Mouse (Mus musculus) stomach, embryonic 14.5 days (tissue): ENCODE measurements around the gene Rragd. TPM values are rescaled to one million over a fixed set of nuclear protein-coding genes. Genes with fewer than 3 reads are reported as not detected.

ENCODE experiments used
- ATAC-seq: fragments of 200-750 bp; cut with Nextera tagmentation; 2 replicates; pipeline ENCODE4 v1.8.0; 2017; ENCODE audit warnings: low read depth, moderate TSS enrichment; ENCODE audit not compliant: insufficient number of reproducible peaks, insufficient read depth, low FRiP score
- H3K27ac ChIP-seq: fragments of 300-500 bp; sonication (generic); 2 replicates; pipeline ENCODE4 v1.5.1; 2014; ENCODE audit warnings: mild to moderate bottlenecking, low read length, moderate library complexity, mixed read lengths
- H3K27me3 ChIP-seq: fragments of 300-500 bp; sonication (generic); 2 replicates; pipeline ENCODE4 v1.6.1; 2014; ENCODE audit warnings: low read length, control low read depth, mixed read lengths; ENCODE audit not compliant: control insufficient read depth, insufficient read depth
- H3K36me3 ChIP-seq: fragments of 300-500 bp; sonication (generic); 2 replicates; pipeline ENCODE4 v1.6.1; 2014; ENCODE audit warnings: mild to moderate bottlenecking, control low read depth, low read length, moderate library complexity, mixed read lengths; ENCODE audit not compliant: control insufficient read depth, insufficient read depth
- H3K4me1 ChIP-seq: fragments of 300-500 bp; sonication (generic); 2 replicates; pipeline ENCODE4 v1.6.1; 2014; ENCODE audit warnings: low read length, control low read depth, mixed read lengths; ENCODE audit not compliant: control insufficient read depth, insufficient read depth
- H3K4me2 ChIP-seq: fragments of 300-500 bp; sonication (generic); replicated peaks from 2 replicates; pipeline ENCODE4 v1.6.1; 2014; ENCODE audit warnings: low read depth, low read length, control low read depth
- H3K4me3 ChIP-seq: fragments of 300-500 bp; sonication (generic); 2 replicates; pipeline ENCODE4 v1.5.1; 2014; ENCODE audit warnings: low read depth, low read length, control low read depth
- H3K9ac ChIP-seq: fragments of 300-500 bp; sonication (generic); replicated peaks from 2 replicates; pipeline ENCODE4 v1.6.1; 2014; ENCODE audit warnings: low read depth, mild to moderate bottlenecking, control low read depth, low read length, moderate library complexity, mixed read lengths
- H3K9me3 ChIP-seq: fragments of 300-500 bp; sonication (generic); 2 replicates; pipeline ENCODE4 v1.6.1; 2016; ENCODE audit warnings: low read depth, low read length, control low read depth; ENCODE audit not compliant: control insufficient read depth
- WGBS: fragments of 180-500 bp; shearing (Covaris S2); extraction: QIAGEN DNeasy Blood & Tissue Kit; methylation state at CpG from one replicate; pipeline ENCODE4 v1.1.7; 2014; 5-methylcytosine and 5-hydroxymethylcytosine counted together
- polyA plus RNA-seq: library from polyadenylated mRNA; unstranded; fragments of >200 nt; fragmentation: Nextera tagmentation; extraction: Ambion mirVana; gene quantifications from 2 replicates; pipeline ENCODE4 v1.2.1, GENCODE M21; 2014

Rragd gene
- polyA plus RNA-seq, 1 experiment from 2014 or later, result 7.1 TPM

DNA sequence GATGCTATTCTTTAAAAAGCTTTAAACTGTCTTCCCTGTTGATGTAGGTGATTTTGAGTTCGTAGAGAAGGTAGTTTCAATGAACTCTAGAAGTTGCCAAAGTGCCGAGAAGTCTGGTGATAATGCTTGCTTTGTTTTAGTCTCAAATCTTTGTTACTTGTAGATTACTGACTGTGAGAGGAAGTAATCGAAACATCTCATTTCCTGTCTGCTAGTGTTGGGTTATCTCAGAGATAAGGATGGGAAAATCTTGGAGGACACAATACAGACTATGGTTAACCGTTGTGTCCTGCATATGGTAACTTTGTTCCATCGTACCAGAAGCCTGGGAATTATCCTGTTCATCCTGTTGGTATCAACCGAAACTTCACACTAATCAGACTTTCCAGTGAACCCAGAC, 50.7 kb downstream of the Rragd start:
- 70% methylated on average over 6 of the region's 6 CpGs for WGBS
- no peak for ATAC-seq

DNA sequence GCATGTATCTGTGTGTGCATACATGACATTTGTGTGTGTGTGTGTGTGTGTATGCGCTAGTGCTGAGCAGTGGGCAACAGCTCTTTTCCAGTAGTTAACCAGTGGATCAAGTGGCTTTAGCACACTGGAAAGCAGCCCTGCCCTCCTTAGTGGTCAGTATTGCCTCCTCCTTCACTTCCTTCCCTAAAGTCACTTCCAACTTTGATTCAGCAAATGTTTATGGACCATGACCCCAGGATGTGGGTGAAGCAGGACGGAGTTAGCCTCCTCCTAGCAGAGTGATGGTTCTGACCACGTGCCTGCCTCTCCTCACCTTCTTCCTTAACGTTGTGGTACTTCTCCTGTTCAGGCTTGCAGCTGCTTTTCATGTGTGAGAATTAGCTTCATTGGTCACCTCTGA, 57.0 kb downstream of the Rragd start:
- H3K4me1 ChIP-seq, result no peaks in the 10 kb centered on the region
- H3K27me3 ChIP-seq, result no peaks in the 10 kb centered on the region
- no peak overlapping the region for H3K4me2 ChIP-seq
- WGBS, result 80% methylated on average over 4 of the region's 4 CpGs
- ATAC-seq, result no peak
- H3K4me3 ChIP-seq, result no peak overlapping the region
- no peak overlapping the region for H3K27ac ChIP-seq
- H3K9me3 ChIP-seq, result peaks cover 4% of the 10 kb centered on the region; the same call in 1 of the 2 replicates
- H3K36me3 ChIP-seq, result peaks cover 53% of the 10 kb centered on the region
- H3K9ac ChIP-seq, result no peak overlapping the region

More for the DNA sequence above, 50.7 kb downstream of the Rragd start:
- peaks cover 4% of the 10 kb centered on the region; the same call in 1 of the 2 replicates for H3K9me3 ChIP-seq
- H3K9ac ChIP-seq, result no peak overlapping the region
- peaks cover 2% of the 10 kb centered on the region; the same call in 1 of the 2 replicates for H3K4me1 ChIP-seq
- H3K27ac ChIP-seq, result no peak overlapping the region
- no peaks in the 10 kb centered on the region for H3K27me3 ChIP-seq
- peaks cover 8% of the 10 kb centered on the region; the same call in 1 of the 2 replicates for H3K36me3 ChIP-seq
- no peak overlapping the region for H3K4me2 ChIP-seq
- H3K4me3 ChIP-seq, result no peak overlapping the region

DNA sequence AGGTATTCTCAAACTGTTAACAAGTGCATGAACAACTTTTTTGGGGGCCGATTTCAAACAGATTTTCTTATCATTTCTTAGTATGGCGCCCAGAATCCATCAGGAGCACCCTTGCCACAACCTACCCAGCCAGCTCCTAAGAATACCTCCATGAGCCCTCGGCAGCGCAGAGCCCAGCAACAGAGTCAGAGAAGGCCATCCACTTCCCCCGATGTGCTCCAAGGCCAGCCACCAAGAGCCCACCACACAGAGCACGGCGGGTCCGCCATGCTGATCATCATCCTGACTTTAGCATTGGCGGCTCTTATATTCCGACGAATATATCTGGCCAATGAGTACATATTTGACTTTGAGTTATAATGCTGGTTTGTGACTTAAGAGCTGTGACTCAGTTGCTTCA, 66.8 kb downstream of the Rragd start:
- ATAC-seq, result no peak
- Histone ChIP-seq H3K4me1 (no peaks in the 10 kb centered on the region), H3K9me3 (no peaks in the 10 kb centered on the region)

DNA sequence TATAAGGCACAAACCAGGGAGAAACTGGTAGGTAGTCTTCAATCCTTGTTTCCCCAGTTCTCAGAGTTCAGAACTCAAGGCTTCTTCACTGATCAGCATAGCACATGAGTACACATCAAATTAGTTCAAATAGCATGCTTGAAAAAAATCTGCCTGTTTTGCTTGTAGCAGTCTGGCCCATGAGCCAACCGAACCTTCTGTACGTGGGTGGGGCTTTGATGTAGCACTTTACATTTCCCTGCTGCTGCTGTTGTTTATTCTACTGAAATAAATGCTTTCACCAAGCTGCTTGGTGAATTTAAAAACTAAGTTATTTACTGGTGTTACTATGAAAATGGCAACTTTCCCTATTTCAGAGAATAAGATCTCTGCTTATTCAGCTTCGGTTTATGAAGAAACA, 69.2 kb downstream of the Rragd start:
- no peak overlapping the region for H3K9ac ChIP-seq

More for the DNA sequence above, 66.8 kb downstream of the Rragd start:
- no peak overlapping the region for H3K27ac ChIP-seq
- peaks cover 44% of the 10 kb centered on the region for H3K36me3 ChIP-seq
- no peaks in the 10 kb centered on the region for H3K27me3 ChIP-seq
- H3K4me2 ChIP-seq, result no peak overlapping the region
- H3K4me3 ChIP-seq, result no peak overlapping the region
- no peak overlapping the region for H3K9ac ChIP-seq
- WGBS, result 91% methylated on average over 11 of the region's 11 CpGs

DNA sequence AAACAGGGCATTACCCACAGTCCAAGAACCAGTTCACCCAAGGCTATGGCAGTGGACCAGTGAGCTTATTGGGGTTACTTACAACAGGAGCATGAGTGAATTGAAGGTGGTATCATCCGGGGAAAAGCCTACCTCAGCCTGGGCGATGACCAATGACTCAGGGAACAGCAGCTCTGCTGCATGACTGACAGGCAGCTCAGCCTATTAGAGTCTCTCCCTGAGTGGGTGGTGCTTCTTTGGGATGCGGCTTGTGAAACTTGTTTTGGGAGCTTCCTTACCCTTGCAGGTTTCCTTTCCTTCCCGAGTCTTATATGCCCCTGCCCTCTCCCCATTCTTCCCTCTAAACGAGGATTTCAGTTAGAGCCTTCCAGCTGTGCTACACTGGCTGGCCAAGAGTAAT, 69.8 kb downstream of the Rragd start:
- WGBS, result 86% methylated on average over 5 of the region's 5 CpGs
- Histone ChIP-seq H3K9me3 (no peaks in the 10 kb centered on the region), H3K4me3 (no peak overlapping the region), H3K36me3 (peaks cover 21% of the 10 kb centered on the region), H3K27me3 (no peaks in the 10 kb centered on the region), H3K4me1 (no peaks in the 10 kb centered on the region), H3K9ac (no peak overlapping the region), H3K27ac (no peak overlapping the region), H3K4me2 (no peak overlapping the region)
- no peak for ATAC-seq

More for the DNA sequence above, 69.2 kb downstream of the Rragd start:
- Histone ChIP-seq H3K9me3 (no peaks in the 10 kb centered on the region), H3K4me2 (no peak overlapping the region), H3K36me3 (peaks cover 22% of the 10 kb centered on the region), H3K27me3 (no peaks in the 10 kb centered on the region), H3K27ac (no peak overlapping the region), H3K4me3 (no peak overlapping the region), H3K4me1 (no peaks in the 10 kb centered on the region)
- ATAC-seq, result no peak
- WGBS, result 85% methylated on average over 3 of the region's 3 CpGs

DNA sequence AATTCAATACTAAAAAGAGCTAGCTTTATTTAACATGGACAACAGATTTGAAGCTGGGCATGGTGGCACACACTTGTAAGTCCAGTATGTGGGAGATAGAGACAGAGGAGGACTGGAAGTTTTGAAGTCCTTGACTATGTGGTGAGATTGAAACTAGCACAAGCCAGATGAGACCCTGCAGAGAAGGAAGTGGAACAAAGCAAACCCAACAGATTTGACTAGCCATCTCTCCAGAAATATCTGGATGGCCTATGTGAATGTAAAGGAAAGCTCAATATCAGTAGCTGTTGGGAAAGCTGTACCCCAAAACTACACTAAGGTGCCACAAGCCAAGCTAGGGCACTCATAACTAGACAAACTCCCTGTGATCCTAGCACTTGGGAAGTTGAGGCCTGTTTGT, 71.6 kb downstream of the Rragd start:
- Histone ChIP-seq H3K4me2 (no peak overlapping the region), H3K9ac (no peak overlapping the region), H3K27me3 (no peaks in the 10 kb centered on the region), H3K9me3 (no peaks in the 10 kb centered on the region), H3K4me3 (no peak overlapping the region), H3K36me3 (peaks cover 9% of the 10 kb centered on the region), H3K27ac (no peak overlapping the region), H3K4me1 (no peaks in the 10 kb centered on the region)
- no peak for ATAC-seq

DNA sequence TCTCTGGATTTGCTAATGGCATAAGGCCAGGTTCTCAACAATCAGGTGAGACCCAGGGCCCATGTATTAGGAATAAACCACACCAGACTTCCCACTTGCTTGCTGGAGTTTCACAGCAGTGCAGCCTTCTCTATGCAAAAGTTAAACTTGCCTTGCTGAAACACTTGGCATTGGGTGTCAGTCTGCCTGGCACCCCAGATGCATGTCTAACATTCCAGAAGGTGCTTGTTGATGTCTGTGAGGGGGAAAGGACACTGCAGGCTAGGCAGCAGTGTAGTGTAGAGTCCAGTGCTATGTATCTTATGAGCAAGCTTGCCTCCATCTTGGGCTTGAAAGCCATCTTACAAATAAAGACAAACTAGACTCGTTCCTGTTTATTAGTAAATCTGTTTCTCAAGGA, 73.5 kb downstream of the Rragd start:
- Histone ChIP-seq H3K9ac (no peak overlapping the region), H3K4me1 (no peaks in the 10 kb centered on the region), H3K4me3 (no peak overlapping the region), H3K36me3 (no peaks in the 10 kb centered on the region; the same call in 1 of the 2 replicates), H3K27ac (no peak overlapping the region), H3K27me3 (no peaks in the 10 kb centered on the region), H3K9me3 (no peaks in the 10 kb centered on the region), H3K4me2 (no peak overlapping the region)
- WGBS, result 79% methylated on average over 1 of the region's 1 CpGs
- no peak for ATAC-seq

DNA sequence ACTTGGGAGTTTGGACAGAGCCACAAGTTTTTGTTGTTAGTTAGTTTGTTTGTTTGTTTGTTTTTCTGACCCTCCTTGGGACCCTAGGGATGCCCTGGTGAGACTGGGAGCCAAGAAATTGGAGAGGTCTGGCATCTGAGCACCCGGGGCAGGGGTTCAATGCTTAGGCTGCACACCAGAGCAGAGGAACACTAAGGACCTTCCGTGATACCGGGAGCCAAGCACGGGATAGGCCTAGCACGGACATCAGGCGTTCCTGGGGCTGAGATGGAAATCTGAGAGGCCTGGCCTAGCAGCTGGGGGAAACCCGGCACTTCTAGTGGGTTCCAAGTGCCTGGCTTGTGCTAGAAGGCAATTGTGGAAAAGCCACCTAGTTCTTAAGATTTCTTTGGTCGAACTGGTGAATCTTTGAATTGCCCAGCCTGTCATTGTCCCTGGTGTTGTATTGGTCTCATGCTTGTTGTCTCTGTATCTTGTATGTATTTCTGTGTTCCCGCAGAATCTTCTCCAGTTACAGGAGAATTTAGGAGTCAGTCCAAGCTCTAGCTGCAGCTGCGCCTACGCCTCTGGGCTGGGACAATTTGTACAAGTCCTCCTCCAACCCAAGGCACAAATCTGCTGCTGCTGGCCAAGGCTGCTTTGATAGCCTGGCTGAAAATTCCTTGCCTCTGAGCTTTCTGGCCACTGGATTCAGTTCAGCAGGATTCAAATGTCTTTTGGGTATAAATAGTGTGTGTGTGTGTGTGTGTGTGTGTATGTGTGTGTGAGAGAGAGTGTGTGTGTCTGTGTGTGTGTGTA, 75.3 kb downstream of the Rragd start:
- H3K27me3 ChIP-seq, result no peaks in the 10 kb centered on the region
- no peaks in the 10 kb centered on the region for H3K4me1 ChIP-seq
- ATAC-seq, result no peak
- H3K4me3 ChIP-seq, result no peak overlapping the region
- WGBS, result 69% methylated on average over 11 of the region's 11 CpGs
- H3K4me2 ChIP-seq, result no peak overlapping the region
- H3K27ac ChIP-seq, result no peak overlapping the region
- no peaks in the 10 kb centered on the region for H3K36me3 ChIP-seq
- no peak overlapping the region for H3K9ac ChIP-seq
- no peaks in the 10 kb centered on the region for H3K9me3 ChIP-seq

DNA sequence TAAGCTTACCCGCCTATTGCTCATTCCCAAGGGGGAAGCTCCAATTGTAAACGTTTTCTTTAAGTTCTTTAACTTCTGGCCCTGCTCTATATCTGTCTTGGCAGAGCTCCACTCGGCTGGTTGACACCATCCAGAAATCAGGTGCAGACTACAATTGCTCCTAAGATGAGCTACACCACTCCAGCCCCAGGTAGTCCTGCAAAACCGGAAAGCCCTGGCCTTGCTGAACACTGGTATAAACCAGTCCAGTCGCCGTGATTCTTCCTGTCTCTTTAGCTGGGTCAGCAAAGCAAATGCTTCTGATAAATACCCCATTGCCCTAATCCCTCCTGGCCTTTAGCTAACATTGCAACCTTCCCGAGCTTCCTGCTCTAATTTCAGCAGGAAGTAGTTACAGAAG, 78.3 kb downstream of the Rragd start:
- H3K4me2 ChIP-seq, result no peak overlapping the region
- H3K36me3 ChIP-seq, result no peaks in the 10 kb centered on the region
- H3K27ac ChIP-seq, result no peak overlapping the region
- H3K27me3 ChIP-seq, result no peaks in the 10 kb centered on the region
- H3K4me1 ChIP-seq, result no peaks in the 10 kb centered on the region
- no peaks in the 10 kb centered on the region for H3K9me3 ChIP-seq
- no peak for ATAC-seq
- H3K4me3 ChIP-seq, result no peak overlapping the region
- no peak overlapping the region for H3K9ac ChIP-seq
- 24% methylated on average over 7 of the region's 7 CpGs for WGBS
